Mouse (Mus musculus): ENCODE results near the gene Gm10184. TPM values are rescaled to one million over a fixed set of nuclear protein-coding genes. Genes with fewer than 3 reads are reported as not detected.

Gene Gm10184
- polyA plus RNA-seq (2017; shearing (Covaris generic)) = 1.9 TPM

GRCm38 (mm10) chr17:89910349-89910748, at the start of gene Gm10184:
Gene Gm10184, minus strand, starts transcription at chr17:89910449.

